Mouse (Mus musculus): Measurements from ENCODE around the gene Acad11.

Gene Acad11

DNA sequence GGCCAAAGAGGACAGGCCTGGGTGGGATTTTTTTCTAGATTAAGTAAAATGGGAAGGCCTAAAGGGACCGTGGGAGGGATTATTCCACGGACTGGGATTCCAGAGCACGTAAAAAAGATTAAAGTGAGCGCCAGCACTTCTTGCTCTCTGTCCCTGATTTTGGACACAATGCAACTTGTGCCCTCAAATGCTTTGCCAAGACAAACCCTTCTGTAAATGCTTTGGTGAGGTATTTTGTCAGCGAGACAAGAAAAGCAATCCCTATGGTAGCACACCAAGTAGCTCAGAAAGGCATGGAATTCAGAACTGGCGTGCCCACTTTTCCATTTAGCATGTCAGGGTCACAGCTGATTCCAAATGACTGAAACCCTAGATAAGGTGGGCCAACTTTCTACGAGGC lies 85.8 kb downstream of the Acad11 start:
- no peak for DNase-seq

GRCm38 (mm10) chr9:104152121-104152520 lies 88.9 kb downstream of the Acad11 start:
- DNase-seq, result no peak

DNA sequence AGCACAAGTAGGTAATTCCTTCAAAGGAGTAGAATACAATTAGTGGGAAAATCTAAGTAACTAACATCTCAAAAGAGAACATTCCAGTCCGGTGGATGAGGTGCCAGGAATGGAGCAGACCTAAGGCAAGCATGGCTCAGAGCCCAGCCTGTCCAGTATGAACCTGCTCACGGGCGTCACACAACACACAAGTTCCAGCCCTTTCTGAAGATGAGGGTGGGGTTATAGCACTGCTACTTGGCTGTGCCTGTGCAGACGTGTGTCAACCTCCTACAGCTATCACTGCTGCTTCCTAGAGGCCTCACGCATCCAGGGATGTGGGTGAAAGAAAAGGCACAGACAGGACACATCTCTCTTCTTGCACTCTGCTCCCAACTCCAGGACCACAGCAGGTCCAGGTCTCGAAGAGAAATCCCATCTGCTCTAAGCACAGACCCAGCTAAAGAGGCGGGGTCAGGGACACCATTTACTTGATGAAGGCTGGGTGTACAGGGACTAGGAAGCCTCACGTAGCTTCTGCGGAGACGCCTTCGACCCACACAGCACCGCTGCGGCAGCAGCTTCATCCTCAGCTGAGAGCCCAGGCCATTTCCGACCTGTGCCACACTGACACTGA lies 92.0 kb downstream of the Acad11 start:
- DNase-seq, result no peak

DNA sequence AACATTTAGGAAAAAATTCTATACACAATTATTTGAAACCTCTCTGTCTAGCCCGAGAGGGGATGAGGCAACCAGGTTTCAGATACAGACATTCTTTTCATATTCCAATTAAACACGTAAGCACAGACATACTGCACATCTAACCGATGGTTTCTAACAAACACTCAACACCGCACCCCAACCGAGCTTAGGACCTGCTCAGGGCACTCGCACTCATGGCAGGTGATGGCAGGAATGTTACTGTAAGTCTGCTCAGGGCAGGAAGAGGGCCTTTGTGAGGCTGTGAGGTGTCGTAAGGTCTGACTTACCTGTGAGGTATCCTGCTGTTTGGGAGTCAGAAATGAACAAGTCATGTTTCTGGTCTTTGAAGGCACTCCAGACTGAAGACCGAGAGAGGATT lies 93.3 kb downstream of the Acad11 start:
- no peak for DNase-seq

DNA sequence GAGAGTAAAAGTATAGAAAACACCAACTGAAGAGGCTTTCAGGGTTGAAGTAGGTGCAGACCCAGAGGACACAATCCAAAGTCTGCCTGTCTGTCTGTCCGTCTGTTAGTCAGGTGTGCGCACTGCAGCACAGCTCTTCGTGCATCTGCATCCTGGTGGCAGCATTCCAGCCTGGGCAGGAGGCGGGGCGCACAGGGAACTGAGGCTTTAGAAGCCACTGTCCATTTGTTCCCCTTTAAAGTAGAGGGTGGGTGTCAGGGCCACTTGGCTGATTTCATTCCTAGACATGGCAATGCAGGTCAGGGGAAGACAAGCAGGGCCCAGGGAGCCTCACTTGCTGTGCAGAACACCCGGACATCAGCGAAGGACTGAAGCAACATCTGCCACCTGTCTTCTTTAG lies 94.1 kb downstream of the Acad11 start:
- DNase-seq, result no peak

DNA sequence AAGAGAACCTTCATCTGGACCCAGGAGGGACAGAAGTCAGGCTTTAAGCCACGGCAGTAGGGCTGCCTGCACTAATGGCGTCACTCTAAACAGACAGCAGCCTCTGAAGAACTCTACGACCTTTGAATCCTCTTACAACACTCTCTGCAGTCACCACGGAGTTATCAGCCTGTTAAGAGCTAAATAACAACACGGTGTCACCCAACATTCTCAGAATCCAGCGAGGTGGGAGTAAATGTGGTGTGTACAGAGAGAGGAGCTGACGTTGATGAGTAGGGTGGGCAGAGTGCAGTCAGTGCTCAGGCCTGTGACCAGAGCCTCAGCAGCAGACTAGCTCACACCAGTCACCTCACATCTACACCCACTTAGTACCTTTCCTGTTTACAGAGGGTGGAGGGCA lies 97.9 kb downstream of the Acad11 start:
- no peak for DNase-seq

GRCm38 (mm10) chr9:104164194-104164593 lies 101.0 kb downstream of the Acad11 start:
- DNase-seq, result no peak

GRCm38 (mm10) chr9:104165926-104166325 lies 102.7 kb downstream of the Acad11 start:
- no peak for DNase-seq

GRCm38 (mm10) chr9:104169986-104170385 lies 106.8 kb downstream of the Acad11 start:
- DNase-seq, result no peak

GRCm38 (mm10) chr9:104171651-104172050 lies 108.5 kb downstream of the Acad11 start:
- no peak for DNase-seq

DNA sequence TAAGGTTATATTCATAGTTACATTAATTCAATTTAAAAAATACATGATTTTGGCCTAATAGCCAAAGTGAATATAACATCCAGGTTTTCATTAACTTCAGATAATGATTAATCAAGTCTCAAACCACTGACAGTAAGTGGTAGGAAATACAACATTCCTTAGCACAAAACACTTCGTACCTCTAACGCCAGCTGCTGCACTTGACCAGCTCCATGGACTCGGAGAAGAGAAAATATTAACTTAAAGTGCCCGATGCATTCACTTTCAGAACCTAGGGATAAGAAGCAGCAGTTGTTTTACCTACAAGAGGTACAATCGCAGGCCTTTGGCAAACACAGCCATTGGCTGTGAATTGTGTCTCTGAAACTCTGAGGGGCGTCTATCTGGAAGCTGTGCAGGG lies 109.2 kb downstream of the Acad11 start:
- DNase-seq, result no peak
